Mouse (Mus musculus) hindbrain, embryonic 12.5 days (tissue): ENCODE measurements around the gene Xk. TPM values are rescaled to one million over a fixed set of nuclear protein-coding genes. Genes with fewer than 3 reads are reported as not detected.
"Not testable (repeated sequence)": the region's sequence is repeated elsewhere in the genome, so short reads cannot be mapped to it uniquely, and the experiment has no call there.

Source experiments
- ATAC-seq: fragments of 200-750 bp; cut with Nextera tagmentation; 2 replicates; pipeline ENCODE4 v1.8.0; 2017; ENCODE audit warnings: moderate TSS enrichment; ENCODE audit not compliant: low FRiP score
- H3K27ac ChIP-seq: fragments of 300-500 bp; sonication (generic); 2 replicates; pipeline ENCODE4 v1.5.1; 2016; ENCODE audit warnings: mild to moderate bottlenecking
- H3K27me3 ChIP-seq: fragments of 300-500 bp; sonication (generic); 2 replicates; pipeline ENCODE4 v1.6.1; 2016; ENCODE audit warnings: mild to moderate bottlenecking
- H3K36me3 ChIP-seq: fragments of 300-500 bp; sonication (generic); 2 replicates; pipeline ENCODE4 v1.6.1; 2016; ENCODE audit warnings: mild to moderate bottlenecking
- H3K4me1 ChIP-seq: fragments of 300-500 bp; sonication (generic); 2 replicates; pipeline ENCODE4 v1.6.1; 2016
- H3K4me2 ChIP-seq: fragments of 300-500 bp; sonication (generic); replicated peaks from 2 replicates; pipeline ENCODE4 v1.6.1; 2016; ENCODE audit warnings: mild to moderate bottlenecking
- H3K4me3 ChIP-seq: fragments of 300-500 bp; sonication (generic); 2 replicates; pipeline ENCODE4 v1.5.1; 2016; ENCODE audit warnings: mild to moderate bottlenecking
- H3K9ac ChIP-seq: fragments of 300-500 bp; sonication (generic); 2 replicates; pipeline ENCODE4 v1.6.1; 2016; ENCODE audit warnings: mild to moderate bottlenecking, moderate library complexity
- H3K9me3 ChIP-seq: fragments of 300-500 bp; sonication (generic); replicated peaks from 2 replicates; pipeline ENCODE4 v1.6.1; 2016; ENCODE audit warnings: mild to moderate bottlenecking
- WGBS: fragments of 180-500 bp; shearing (Covaris S2); methylation state at CpG from one replicate; pipeline ENCODE4 v1.1.7; 2016; 5-methylcytosine and 5-hydroxymethylcytosine counted together
- polyA plus RNA-seq: library from polyadenylated mRNA; unstranded; fragments of >200 nt; fragmentation: Nextera tagmentation; extraction: Ambion mirVana; gene quantifications from 2 replicates; pipeline ENCODE4 v1.2.1, GENCODE M21; 2016

The Xk gene
- polyA plus RNA-seq, 1 experiment from 2014 or later: 3.9 TPM

DNA sequence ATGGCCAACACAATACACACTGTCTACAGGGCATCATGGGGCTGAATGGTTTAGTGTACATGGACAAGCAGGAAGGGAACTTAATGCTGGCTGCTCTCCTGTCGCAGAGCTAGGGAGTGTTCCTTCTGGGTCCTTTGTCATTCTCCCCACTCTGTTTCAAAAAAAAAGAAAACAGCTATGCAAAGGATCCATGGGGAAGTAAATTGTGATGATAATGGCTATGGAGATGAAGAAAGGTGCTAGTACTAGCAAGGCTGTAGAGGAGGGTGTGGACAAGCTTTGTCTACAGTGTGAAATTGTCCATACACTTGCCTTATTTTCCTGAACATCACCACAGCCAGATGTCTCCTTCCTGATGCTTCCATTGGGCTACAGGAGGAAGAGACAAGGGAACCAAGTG lies 62.4 kb downstream of the Xk start:
- not testable (repeated sequence) for H3K27me3 ChIP-seq, H3K9ac ChIP-seq, H3K4me3 ChIP-seq, ATAC-seq, H3K36me3 ChIP-seq, H3K4me1 ChIP-seq, H3K27ac ChIP-seq, H3K9me3 ChIP-seq, H3K4me2 ChIP-seq
- 58% methylated on average over 1 of the region's 1 CpGs for WGBS

DNA sequence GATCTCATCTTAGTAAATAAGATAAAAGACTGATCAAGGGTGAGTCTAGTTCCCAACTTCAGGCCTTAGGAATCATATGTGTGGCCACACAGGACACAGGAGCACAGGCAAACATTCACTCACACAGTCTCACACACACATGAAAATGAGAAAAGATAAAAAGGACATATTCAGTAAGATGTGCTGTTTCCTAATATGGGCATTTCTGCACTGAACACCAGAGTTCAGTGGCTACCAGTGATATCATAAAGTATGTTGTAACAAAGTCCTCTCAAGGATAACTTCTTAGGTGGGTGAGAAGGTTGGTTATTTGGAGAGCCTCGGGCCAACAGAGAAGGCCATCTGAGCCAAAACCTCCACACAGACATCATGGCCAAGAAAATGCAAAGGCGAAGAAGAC lies 77.8 kb downstream of the Xk start, which contains the start of gene H2al1k:
H2al1k (plus strand) TSS at position 301 of the 400 bp plus-strand sequence.
- WGBS: no CpG with 5 or more reads among the region's 2 CpGs
- H3K9ac ChIP-seq, H3K27me3 ChIP-seq, H3K4me2 ChIP-seq, H3K9me3 ChIP-seq, H3K4me1 ChIP-seq, ATAC-seq, H3K4me3 ChIP-seq, H3K36me3 ChIP-seq, H3K27ac ChIP-seq: not testable (repeated sequence)

Other genes starting within 250 kb of the Xk start
- not detected in 2 replicates for gene Fthl17e, start 239.3 kb upstream of the Xk start, polyA plus RNA-seq
- not detected in 2 replicates for gene Fthl17f, start 209.7 kb upstream of the Xk start, polyA plus RNA-seq
- gene 4930402K13Rik, start 168.2 kb upstream of the Xk start, polyA plus RNA-seq: not detected in 2 replicates
- 1.9 TPM in 2 replicates for gene Lancl3, start 72.9 kb upstream of the Xk start, polyA plus RNA-seq
- 0.35 TPM in 1 of 2 replicates, not detected in the other for gene Gm14862, start 15.9 kb upstream of the Xk start, polyA plus RNA-seq
- gene H2al1m, start 11.0 kb downstream of the Xk start, polyA plus RNA-seq: not detected in 2 replicates
- not detected in 2 replicates for gene H2al1k, start 77.9 kb downstream of the Xk start, polyA plus RNA-seq
- 0.97 and 1.0 TPM in 2 replicates for gene Cybb, start 215.0 kb downstream of the Xk start, polyA plus RNA-seq